Mouse (Mus musculus): ENCODE data around the gene Pde8a.

Gene Pde8a

GRCm38 (mm10) chr7:81209979-81210685, 3.3 kb upstream of the Pde8a start:
- no peak for DNase-seq (ENCODE audit: extremely low read depth, low read depth, low spot score)

GRCm38 (mm10) chr7:81211760-81212159, 1.6 kb upstream of the Pde8a start:
- DNase-seq (ENCODE audit: extremely low read depth, low read depth, low spot score) = no peak

GRCm38 (mm10) chr7:81212261-81212681, 1.1 kb upstream of the Pde8a start:
- no peak for DNase-seq (ENCODE audit: extremely low read depth, low read depth, low spot score)

GRCm38 (mm10) chr7:81212697-81213346, 574 bp upstream of the Pde8a start:
- DNase-seq (ENCODE audit: extremely low read depth, low read depth, low spot score) = no peak

- DNase-seq (ENCODE audit: extremely low read depth, low read depth, low spot score) = no peak
Measured at GRCm38 (mm10) chr7:81214153-81214907, 934 bp downstream of the Pde8a start.

- DNase-seq (ENCODE audit: extremely low read depth, low read depth, low spot score) = no peak
Measured at GRCm38 (mm10) chr7:81215950-81216349, 2.6 kb downstream of the Pde8a start.

GRCm38 (mm10) chr7:81219321-81219720, 5.9 kb downstream of the Pde8a start:
- no peak for DNase-seq (ENCODE audit: extremely low read depth, low read depth, low spot score)

- DNase-seq (ENCODE audit: extremely low read depth, low read depth, low spot score) = no peak
Measured at GRCm38 (mm10) chr7:81220381-81220780, 7.0 kb downstream of the Pde8a start.

- no peak for DNase-seq (ENCODE audit: extremely low read depth, low read depth, low spot score)
Measured at GRCm38 (mm10) chr7:81224260-81224659, 10.9 kb downstream of the Pde8a start.

- DNase-seq (ENCODE audit: extremely low read depth, low read depth, low spot score) = no peak
Measured at GRCm38 (mm10) chr7:81230091-81230792, 16.8 kb downstream of the Pde8a start.

GRCm38 (mm10) chr7:81232674-81233073, 19.3 kb downstream of the Pde8a start:
- DNase-seq (ENCODE audit: extremely low read depth, low read depth, low spot score) = peak; percentile 36

GRCm38 (mm10) chr7:81235117-81235516, 21.7 kb downstream of the Pde8a start:
- no peak for DNase-seq (ENCODE audit: extremely low read depth, low read depth, low spot score)

GRCm38 (mm10) chr7:81235600-81236223, 22.3 kb downstream of the Pde8a start:
- no peak for DNase-seq (ENCODE audit: extremely low read depth, low read depth, low spot score)

- no peak for DNase-seq (ENCODE audit: extremely low read depth, low read depth, low spot score)
Measured at GRCm38 (mm10) chr7:81243361-81243760, 30.0 kb downstream of the Pde8a start.

GRCm38 (mm10) chr7:81249854-81250279, 36.5 kb downstream of the Pde8a start:
- DNase-seq (ENCODE audit: extremely low read depth, low read depth, low spot score) = no peak

- no peak for DNase-seq (ENCODE audit: extremely low read depth, low read depth, low spot score)
Measured at GRCm38 (mm10) chr7:81250601-81251000, 37.2 kb downstream of the Pde8a start.

- no peak for DNase-seq (ENCODE audit: extremely low read depth, low read depth, low spot score)
Measured at GRCm38 (mm10) chr7:81251521-81251920, 38.1 kb downstream of the Pde8a start.

GRCm38 (mm10) chr7:81253317-81253716, 39.9 kb downstream of the Pde8a start:
- no peak for DNase-seq (ENCODE audit: extremely low read depth, low read depth, low spot score)

- no peak for DNase-seq (ENCODE audit: extremely low read depth, low read depth, low spot score)
Measured at GRCm38 (mm10) chr7:81254579-81254978, 41.2 kb downstream of the Pde8a start.

- no peak for DNase-seq (ENCODE audit: extremely low read depth, low read depth, low spot score)
Measured at GRCm38 (mm10) chr7:81255456-81255855, 42.1 kb downstream of the Pde8a start.

GRCm38 (mm10) chr7:81256773-81257172, 43.4 kb downstream of the Pde8a start:
- DNase-seq (ENCODE audit: extremely low read depth, low read depth, low spot score) = no peak

Measured in fat pad, adult 2 months (tissue).